Mouse (Mus musculus): Measurements from ENCODE around the gene Mthfd2l.
A peak's percentile ranks its signal among the peaks of the same experiment; 100 is the strongest.

The Mthfd2l gene

DNA sequence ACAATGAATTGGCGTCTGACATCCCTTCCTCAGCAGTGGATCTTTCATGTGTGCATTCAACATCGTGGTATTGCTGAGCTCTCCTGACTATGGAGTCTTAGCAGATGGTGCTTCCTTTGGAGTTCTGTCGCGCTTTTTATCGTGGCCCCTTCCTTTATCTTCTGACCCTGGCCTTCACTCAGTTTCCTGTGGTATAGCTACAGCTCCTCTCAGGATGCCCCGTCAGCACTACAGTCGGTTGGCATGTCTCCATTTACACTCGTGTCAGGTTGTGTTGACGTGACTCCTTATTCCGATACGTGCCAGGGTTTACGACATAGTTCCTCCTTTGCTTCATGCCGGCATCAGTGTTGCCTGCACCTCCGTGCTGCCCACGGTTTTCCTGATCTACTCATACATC is 18.6 kb downstream of the Mthfd2l start:
- DNase-seq, result no peak

DNA sequence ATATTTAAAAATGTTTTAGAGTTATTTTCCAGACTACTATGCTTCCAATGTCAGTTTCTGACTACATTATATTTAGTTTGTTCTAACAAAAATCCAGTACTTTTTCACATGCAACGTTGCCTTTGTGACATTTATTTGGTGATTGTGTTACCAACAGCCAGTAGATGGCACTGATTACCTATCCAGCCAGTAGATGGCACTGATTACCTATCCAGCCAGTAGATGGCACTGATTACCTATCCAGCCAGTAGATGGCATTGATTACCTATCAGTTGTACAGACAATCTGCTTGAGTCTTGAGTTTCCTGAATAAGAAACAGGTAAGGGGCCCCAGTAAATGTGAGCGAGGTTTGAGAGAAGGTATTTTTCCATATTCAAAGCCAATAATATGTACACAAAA is 20.6 kb downstream of the Mthfd2l start:
- DNase-seq, result peak; percentile 20 to 57

DNA sequence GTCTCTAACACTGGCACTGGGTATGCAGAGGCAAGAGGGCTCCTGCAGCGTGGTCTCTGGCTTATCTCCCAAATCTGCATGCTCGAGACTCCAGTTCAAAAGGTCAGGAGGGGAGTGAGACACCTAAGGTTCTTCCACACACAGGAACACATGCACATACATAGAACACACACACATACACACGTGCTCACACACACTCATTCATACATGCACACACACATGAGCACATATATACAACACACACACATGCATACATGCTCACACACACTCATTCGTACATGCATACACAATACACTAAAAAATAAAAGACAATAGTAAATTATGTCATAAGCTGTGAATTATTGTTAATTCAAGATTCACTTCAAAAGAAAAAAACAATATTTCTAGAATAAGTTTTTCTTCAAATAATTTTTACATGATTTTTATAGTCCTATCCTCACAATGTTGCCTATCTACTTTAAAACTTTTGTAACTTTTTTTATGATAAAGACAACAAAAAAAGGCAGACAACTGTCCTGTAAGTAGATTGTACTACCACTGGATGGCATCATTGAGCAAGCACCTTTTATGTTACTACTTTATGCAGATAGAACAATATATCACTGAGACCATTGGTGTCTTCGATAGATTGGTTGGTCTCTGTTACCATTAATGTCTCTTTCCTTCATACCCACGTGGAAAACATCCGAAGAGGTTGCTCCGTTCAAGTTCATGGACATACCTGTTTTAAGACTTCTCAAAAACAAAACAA is 22.0 kb downstream of the Mthfd2l start:
- no peak for DNase-seq

DNA sequence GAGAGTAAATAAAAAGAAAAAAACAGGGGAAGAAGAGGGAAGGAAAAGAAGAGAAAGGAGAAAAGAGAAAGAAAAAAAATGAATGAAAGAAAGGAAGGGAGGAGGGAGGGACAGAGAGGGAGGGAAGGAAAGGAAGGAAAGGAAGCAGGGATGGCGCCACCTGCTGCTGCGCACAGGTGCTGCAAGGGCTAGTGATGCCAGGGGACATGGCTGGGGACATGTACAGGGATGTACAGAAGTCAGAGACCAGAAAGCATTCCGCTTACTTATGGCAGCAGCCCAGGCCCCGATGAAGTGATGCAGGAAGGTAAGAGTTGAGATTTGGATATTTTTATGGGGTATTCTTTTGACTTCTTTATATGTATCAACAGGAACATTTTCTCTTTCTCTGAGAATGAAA is 33.4 kb downstream of the Mthfd2l start:
- DNase-seq, result peak; percentile 7 to 11

DNA sequence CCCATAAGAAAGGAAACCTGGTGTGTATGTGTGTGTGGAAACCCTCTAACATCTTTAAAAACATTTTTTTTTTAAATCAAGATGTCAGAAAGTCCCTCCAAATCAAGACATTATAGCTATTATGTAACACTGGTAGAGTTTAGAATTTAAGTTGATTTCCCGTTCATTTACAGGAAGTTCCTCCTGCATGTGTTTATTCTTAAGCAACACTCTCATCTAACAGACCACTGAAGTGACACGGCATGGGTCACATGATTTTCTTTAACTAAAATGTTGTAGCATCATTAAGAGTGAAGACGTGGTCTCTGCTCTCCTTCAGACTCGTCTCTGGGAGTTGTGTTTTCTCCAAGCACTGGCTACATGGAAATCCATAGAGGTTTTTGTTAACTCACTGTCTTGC is 33.8 kb downstream of the Mthfd2l start:
- DNase-seq, result no peak

DNA sequence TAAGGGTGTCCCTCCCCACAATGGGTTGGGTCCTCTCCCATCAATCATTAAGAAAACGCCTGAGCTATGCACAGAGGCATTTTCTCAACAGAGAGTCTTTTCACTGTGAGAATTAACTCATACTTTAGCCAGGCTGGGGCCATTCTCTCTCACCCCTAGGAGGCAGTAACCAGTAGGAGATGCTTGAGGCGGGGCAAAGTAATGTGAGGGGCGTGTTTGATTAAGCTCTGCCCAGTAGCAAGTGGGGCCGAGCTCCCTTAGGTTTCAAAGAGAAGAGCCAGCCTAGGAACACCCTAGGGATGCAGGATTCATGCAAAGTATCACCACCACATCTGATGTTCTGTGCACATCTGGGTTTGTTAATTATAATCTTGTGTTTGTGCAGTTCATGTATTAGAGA is 34.5 kb downstream of the Mthfd2l start:
- DNase-seq, result no peak

DNA sequence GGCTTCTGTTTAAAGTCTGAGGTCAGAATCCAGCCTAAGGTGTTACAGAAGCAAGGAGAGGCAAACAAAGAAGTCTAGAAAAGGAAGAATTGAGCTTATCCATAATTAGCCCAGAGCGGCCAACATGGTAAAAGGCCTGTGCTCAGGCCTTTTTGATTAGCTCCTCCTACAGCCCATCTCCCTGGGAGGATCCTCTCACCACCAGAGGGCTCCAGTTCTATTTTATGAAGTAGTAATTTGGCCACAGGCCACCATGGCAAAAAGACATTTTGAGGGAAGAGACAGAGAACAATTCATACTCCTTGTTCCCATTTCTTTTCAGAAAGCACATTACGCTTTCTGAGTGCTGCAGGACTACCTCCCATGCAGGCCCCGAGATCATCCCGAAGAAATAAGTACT is 46.3 kb downstream of the Mthfd2l start:
- peak; percentile 37 to 54 for DNase-seq

DNA sequence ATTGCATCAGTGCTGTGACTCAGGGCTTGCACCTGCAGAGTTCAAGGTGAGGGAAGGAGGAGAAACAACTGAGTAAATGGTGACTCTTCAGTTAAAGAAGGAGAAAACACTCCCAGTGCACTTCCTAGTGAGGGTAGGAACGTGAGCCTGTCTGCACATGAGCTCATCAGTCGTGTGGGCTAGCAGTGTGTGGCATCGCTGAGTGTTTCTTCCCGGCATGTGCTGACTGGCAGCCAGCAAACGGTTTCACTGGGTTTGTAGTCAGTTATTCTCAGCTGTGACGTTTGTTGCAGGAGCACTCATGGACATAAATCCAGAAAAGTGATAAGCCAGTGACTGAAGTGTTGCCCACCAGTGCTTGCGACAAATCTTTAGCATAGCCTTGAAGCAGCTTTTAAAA is 49.4 kb downstream of the Mthfd2l start:
- DNase-seq, result no peak

DNA sequence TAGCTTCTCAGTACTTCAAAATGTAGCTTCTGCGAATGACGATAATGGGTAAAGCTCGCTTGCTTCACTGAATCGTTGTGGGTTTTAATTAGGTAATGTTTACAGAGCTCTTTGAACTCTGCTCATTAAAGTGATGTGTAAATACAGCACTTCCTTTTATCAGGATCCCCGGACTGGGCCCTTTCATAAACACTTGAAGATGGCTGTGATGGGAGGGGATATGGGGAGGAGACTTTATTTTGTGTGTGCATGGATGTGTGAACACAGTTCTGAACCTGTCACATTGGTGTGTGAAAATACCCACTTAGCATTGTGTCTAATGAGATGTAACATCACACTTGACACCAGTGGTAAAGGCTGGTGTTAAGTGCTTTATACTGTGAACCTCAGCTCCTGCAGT is 56.7 kb downstream of the Mthfd2l start:
- DNase-seq, result peak in 1 of 2 experiments; percentile 11

DNA sequence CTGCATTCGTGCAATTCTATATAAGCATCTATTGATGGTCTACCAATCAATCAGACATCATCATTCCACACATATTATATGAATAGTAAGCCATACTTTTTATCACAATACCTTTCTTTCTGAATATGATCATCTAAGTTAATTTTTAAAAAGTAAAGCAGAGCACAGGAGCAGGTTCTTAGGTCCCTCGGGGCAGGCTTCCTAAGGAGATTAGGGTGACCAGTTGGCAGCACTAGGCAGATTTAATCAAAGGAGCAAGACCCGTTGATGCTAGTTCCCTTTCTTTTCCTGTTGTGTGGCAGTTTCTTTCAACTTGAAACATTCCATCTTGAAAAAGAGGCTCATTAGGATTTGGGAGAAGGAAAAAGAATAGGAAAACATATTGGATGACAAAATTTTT is 57.2 kb downstream of the Mthfd2l start:
- no peak for DNase-seq

DNA sequence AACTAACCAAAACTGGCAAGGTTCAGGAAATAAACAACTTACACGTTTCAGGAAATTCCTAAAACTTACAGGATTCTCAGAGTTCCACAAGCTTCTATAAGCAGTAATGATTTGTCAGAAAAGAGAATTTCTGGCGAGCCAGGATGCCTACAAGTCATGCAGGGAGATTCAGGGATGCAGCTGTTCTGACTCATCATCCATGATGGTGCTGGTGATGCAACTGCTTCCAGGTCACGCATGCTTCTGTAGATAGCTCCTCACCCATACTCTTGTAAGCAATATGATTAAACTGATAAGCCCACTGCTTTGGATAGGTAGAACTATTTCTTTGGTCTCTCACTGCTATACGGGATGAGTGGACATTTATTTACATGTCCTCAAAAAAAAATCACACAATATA is 57.7 kb downstream of the Mthfd2l start:
- no peak for DNase-seq

DNA sequence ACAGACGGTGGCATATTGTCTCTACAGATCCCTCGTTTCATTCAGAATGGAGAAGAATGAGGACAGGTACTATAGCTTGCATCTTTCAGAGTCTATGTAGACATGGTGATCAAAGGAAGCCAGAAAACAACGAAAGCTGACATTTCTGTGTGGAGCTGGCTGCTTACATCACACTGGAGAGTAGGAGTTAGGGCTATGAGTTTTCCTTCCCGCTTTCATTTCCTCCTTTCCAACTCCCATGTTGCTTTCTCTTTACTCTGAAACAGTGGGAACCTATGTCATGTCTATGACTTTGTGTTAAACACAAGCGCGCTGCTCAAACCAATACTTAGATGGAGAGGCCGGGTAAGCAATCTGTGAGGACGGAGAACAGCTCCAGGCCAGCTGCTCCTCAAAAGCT is 69.0 kb downstream of the Mthfd2l start:
- DNase-seq, result no peak

DNA sequence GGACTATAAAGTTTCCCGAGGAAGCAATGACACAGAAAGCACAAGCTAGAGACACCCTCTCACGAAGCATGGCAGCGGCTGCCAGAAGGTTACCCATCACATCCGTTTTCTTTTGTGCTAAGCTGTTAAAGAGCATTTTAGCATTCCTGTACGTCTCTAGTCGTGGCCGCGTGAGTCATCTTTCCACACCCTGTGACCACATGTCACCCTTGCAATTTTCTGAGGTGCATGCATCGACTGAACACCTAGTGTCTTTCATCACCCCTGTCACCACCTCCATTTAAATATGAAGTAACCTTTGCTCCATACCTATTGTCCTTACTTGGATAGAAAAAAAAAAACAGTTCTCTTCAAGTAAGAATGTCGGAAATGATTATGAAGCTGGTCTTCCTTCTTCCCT is 84.3 kb downstream of the Mthfd2l start:
- no peak for DNase-seq

DNA sequence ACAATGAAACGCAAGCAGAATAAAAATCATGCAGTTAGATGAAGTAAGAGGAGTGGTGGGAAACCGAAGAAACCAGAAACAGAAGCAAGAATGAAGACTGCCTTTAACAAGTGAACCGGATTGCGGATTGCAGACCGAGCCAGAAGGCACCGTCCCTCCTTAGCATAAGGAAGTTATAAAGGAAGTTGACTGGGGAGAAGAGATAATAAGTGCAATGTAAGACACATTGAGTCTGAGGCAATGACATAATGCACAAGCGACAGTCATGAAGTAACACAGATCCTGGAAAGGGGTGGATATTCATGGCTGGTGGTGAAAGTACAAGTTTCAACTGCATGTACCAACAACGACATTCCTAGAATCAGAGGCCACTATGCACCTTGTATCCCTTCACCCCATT is 92.2 kb downstream of the Mthfd2l start:
- no peak for DNase-seq

DNA sequence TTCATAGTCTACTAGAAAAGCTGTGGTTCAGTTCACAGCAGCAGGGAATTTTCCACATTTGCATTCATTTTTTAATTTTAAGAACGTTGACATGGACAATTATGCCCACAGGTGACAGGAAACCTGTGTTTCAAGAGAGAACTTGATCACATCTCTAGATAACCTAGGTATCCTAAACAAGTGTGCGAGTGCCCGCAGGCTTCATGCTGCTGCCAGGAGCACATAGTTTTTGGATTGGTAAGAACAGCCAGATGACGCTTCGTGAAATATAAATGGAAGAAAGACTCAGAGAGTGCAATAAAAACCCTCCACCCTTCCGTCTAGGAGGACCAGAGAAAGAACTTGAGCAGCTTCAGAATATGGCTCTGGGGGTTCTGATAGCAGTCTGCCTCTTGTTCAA is 96.2 kb downstream of the Mthfd2l start, which contains the start of gene Epgn:
Epgn (plus strand) TSS at position 301 of the 400 bp plus-strand sequence.
- DNase-seq, result no peak

DNA sequence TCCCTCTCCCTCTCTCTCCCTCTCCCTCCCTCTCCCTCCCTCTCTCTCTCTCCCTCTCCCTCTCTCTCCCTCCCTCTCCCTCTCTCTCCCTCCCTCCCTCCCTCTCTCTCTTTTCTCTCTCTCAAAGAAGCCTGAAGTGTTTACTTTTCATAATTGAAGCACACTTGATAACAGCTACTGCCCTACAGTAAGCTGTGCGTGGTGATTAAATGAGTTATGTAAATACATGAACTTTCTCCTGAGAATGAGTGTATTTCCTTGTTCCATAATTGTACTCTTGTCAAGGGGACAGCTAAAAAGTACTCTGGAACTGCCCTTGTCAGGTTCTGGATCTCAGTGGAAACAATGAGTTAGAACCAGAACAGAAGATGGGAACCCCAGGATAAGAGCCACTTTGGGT is 96.9 kb downstream of the Mthfd2l start:
- DNase-seq, result no peak

DNA sequence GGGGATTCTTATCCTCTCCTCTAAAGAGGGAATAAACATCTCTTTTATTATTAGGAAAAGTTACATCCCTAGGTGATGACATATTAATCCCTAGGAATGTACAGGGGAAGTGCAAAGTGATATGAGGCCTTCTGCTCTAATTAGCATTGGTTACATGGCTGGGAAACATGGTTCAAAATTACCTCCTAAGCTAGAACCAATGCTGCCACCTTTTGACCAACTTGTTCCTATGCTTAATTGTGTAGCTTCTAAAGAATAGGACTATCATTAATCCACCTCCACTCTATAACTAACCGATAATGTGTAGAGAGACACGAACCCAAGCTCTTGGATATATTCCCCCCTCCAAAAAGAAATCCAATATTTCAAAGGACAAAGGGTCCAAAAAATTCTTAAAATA is 99.7 kb downstream of the Mthfd2l start:
- DNase-seq, result peak in 1 of 2 experiments; percentile 16

DNA sequence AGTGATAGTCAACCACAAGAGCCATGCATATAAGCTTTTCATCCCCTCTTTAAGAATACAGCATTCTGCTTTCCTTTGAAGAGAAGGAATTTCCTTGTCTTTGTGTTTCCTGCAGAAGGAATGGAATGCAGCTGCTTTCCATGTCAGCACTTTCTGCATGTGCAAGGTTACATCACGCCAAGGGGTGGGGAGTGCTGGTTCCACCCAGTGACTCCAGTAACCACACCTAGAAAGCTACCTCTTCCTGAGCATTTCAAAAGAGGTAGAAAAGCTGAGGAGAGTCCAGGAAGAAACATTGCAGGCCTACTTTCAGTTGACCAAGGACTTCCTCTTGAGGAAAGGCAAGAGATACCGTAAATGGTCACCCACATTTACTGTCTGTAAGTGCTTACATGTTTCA is 104.4 kb downstream of the Mthfd2l start:
- DNase-seq, result peak; percentile 21 to 48

DNA sequence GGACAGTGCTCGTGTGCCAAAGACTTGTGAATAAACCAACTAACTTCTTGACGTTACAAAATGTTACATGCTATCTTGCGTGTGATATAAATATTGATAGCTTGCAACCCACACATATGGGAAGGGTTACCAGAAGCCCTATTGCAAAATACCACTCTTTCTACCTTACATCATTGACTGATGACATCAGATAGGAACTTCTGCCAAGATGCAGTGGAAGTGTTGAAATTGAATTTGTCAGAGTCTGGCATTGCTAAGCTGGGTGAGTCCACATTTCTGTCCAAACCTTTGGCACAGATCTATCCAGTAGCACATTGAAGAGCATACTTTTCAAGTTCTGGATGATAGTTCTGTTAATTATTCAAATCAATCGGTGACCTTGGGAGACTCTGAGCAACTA is 105.7 kb downstream of the Mthfd2l start:
- peak; percentile 5 to 30 for DNase-seq

DNA sequence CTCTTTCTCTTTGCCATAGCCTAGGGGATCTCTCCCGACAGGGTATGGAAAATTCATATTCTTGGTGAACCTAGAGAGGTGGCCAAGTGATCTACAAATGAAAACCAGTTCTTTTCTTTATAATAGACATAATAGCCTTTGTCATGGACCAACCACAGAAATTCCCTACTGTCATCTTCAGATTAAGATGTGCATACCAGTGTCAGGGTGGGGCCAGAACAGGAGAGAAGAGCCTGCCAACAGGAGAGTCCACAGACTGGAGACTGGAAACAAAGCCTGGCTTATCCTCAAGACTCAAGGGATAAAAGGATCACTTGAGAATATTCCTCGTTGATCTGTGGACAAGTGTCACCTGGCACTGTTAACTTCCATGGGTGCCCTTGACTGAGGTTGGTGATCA is 106.8 kb downstream of the Mthfd2l start:
- no peak for DNase-seq

DNA sequence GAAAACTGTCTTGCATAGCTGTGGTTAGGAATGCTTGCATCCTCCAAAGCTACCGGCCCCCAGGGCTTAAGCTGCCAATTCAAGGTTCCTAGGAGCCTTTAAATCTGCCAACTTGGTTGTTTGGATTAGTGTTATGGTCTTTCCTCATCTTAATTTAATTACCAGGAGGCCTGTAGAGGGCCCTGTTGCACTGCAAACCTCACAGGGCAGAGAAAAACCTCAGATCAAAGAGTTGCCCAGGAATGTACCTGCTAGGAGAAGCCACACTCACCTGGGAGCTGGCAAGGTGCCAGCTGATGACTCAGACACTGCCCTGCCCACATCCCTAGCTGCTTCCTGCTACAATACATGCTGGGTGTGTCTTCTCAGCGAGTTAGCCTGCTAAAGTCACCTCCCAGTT is 107.6 kb downstream of the Mthfd2l start:
- DNase-seq, result peak; percentile 49 to 80

DNA sequence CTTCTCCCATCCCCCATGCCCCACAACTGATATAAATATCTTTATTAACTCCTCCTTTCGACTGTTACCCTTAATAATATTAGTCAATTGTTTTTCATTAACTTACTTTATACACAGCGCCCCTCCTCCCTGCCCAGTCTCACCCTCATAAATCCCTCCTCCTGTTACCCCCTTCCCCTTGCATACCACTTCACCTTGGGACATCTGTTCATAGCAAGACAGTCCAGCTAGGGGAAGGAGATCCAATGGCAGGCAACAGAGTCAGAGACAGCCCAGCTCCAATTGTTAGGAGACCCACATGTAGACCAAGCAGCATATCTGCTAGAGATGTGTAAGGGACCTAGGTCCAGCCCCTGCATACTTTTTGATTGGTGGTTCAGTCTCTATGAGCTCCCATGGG is 108.0 kb downstream of the Mthfd2l start:
- no peak for DNase-seq

DNA sequence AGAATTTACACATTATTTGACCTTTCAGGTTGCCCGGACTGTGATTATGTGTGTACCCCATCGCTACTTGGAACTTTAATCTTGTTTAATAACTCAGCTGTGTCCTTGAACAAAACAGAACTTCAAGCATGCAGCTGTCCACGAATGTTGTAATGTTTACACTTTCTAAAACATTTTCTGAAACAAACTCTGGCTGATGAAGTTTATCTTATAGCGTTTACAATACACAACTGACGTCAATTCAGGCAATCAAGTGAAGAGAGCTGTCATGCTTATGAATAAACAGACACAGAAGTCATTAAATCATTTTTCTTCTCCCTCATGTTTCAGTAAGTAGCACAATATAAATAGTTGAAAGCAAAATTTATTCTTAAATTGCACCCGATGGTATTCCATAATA is 117.1 kb downstream of the Mthfd2l start:
- no peak for DNase-seq

DNA sequence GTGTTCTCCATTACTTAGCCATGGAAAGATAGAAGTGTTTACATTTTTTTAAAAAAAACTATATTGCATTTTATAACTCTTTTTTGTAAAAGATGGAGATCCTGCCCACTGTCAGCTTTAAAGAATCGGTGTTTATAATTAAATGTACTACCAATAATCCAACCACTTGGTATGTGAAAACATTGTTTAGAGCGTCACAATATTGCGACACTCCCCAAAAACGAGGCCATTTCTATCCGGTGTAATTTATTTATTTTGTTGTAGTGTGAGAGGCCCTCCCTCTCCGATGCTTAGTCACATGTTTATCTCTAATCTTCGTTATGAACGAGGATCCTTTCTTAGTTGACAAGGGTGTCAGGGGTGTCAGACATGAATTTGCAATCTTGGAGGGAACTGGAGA is 117.5 kb downstream of the Mthfd2l start:
- no peak for DNase-seq

Data from lung, adult 18-20 months (tissue).